Mouse (Mus musculus) right cerebral cortex, adult 18-20 months (tissue): Measurements from ENCODE around the gene Lamb1.

ENCODE experiments used
- DNase-seq: peaks from one replicate; pipeline ENCODE4 v3.0.0; 2022; ENCODE audit warnings: mixed read lengths

Lamb1 gene

DNA sequence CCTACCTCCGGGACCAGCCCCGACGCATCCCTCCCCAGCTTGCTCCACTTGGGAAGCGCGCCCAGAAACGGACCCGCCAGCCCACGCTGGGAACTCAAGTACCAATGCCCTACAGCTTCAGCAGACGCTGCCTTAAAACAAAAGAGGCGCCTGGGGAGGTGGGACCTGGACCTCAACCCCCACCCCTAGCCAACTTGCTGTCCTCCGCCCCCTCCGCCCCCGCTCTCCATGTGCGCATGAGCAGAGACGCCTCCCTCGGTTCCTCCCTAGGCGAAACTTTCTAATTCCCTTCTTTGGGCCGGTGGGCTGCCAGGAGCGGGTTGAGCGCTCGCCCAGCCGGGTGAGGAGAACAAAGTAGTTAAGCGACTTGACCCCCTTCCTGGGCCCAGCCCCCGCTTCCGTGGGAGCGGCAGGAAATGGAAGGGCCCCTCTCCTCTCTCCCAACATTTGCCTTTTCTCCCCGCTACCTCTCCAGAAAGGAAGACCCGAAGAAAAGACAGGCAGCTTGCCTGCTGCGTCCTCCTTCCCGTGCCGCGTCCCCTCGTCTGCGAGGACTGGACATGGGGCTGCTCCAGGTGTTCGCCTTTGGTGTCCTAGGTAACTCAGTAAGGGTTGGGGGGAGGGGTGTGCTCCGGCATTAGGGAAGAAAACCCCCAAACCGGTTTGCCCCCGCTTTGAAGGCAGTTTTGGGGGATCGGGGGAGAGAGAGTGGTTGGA is at the start of gene Lamb1:
Gene Lamb1 (plus strand): TSS at position 230 of the 717 bp plus-strand sequence.
- peak; percentile 33 for DNase-seq

DNA sequence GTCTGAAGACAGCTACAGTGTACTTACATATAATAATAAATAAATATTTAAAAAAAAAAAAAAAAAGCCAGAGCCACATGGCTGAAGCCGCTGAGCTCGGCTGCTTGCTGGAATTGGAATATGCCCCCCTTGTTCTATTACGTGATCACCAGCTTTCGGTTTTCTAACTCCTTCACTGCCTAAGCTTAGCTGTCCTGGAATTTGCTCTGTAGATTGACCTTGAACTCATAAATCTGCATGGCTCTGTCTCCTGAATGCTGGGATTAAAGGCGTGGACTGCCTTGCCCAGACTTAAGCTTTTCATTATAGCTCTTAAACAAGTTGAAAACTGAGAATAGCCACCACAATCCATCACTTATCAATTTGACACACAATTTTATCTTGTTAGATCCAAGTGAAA is 47.8 kb upstream of the Lamb1 start:
- DNase-seq: no peak

DNA sequence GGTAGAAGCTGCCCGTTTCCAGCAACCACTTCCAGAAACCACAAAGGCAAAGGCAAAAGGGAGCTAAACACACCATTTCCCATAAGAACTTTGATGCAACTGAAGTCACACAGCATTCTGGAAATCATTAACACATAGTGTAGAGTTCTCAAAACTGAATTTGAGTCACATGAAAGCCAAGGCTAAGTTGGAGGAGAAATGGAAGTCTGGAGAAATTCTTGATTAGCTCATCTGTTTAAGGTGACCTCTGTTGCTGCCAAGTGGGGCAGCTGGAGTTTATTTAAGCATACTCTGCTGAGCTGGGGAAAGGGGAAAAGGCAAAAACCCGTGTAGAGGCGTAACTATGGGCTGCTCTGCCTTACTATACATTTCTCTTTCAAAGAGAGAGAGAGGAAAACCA is 46.3 kb upstream of the Lamb1 start:
- no peak for DNase-seq

DNA sequence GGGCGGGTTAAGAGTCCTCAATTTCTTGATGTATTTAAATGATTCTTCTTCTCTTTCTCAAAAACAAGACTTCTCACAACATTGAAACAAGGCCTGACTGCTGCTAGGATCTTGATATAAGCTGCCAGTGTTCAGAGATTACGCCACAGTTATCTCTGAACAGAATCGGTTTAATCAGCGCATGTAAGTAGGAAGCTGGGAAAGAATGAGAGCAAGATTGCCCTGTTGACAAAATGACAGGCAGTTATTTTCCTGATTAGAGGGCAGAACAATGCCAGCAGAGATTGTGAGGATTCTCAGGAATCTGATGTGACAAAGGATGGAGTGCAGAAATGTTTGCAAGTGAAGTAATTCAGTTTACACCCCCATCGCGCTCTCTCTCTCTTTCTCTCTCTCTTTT is 43.5 kb upstream of the Lamb1 start:
- DNase-seq: no peak

DNA sequence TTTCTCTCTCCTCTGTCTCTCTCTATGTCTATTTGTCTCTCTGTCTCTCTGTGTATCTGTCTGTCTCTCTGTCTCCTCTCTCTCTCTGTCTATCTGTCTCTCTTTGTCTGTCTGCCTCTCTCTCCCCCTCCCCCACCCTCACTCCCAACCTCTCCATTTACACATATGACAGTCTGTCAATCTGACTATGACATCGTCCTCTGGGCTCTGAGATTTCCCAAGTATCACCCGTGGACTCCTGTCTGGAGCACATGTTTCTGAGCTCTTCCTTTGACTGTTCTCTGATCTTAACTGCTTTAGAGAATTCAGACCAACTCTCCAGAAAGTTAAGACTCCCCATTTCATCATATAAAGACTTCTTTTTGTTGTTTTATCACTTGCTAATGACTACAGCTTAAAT is 42.8 kb upstream of the Lamb1 start:
- DNase-seq: no peak

DNA sequence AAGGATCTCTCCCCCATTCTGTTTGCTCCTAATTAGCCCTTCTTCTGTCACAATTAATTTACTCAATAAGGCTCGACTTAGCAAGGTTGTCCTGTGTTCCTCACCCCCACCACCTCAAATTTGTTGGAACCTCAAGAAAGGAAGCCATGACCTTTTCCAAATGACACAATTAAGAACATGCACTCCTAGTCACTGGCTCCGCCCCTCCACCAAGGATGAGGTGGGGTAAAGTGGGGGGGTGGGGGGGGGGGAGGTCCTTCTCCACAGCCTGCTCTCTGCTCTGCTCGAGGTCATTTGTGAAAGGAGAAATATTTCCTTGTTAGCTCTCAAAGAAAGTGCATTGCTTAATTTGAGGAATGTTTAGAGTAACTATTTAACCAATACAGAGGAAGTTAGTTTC is 42.3 kb upstream of the Lamb1 start:
- no peak for DNase-seq

DNA sequence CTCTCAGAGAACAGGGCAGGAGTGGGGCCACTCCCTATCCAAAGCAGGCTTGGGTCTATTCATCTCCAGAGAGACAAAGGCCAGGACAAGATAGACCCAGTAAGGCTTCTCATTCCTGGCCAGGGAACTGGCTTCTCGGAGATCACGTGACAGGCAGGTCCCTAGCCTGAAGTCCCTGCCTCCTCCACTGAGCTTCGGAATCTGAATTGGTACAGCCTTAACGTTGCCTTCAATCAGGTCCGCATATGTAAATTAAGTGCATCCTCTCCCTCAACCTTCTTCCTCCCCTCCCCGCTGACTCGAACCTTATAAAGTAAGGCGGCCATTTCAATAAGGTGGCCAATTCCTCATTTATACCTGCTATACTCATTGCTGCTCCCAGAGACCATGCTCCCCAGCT is 39.6 kb upstream of the Lamb1 start:
- no peak for DNase-seq

DNA sequence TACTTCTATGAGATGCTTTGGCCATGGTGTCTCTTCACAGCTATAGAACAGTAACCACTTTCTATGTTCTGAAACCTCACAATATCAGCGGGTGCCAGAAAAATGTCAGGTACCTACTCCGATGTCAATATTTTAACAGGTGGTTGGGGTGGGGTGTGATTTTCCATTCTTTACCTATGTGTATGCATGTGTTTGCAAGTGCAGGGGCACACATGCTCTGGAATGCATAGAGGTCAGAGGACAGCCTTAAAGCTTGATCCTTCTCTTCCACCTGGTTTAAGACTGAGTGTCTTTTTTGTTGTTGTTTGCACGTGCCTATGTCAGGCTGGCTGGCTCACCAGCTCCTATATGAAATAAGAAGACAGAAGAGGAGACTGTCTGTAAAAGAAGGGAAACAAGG is 37.9 kb upstream of the Lamb1 start:
- DNase-seq: no peak

DNA sequence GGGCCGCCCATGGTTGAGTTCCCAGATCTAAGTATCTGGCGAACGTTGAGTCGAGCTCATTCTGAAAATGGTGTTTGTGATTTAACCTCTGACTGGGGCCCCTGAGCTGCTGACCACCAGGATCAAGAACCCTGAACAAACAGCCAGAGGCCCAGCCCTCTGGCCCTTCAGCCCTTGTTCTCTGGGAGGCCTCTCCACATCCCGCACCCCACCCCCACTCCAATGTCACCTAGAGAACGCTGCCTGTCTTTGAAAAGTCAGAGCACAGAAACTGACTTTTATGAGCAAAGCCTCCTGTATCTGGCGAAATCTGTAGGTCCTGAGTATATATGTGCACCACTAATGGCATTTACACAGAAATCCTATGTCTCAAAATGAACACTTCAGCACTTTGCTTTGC is 36.2 kb upstream of the Lamb1 start:
- no peak for DNase-seq

DNA sequence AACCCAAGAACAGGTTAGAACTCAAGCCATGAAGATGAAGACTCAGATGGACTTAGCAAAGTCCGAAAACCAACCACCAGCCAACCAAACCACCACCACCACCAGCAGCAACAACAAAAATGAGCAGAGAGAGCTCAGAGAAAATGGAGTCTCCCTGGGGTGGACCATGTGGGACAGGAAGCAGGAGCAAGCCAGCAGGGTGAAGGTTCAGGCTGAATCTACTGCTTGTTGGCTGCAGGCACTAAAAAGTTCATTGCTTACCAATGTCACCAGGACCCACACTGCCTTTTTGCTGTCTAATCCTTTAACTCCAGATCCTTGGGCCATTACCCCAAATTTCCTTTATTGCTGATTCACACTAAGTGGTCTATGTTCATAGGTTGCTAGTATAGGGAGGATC is 32.4 kb upstream of the Lamb1 start:
- DNase-seq: no peak

DNA sequence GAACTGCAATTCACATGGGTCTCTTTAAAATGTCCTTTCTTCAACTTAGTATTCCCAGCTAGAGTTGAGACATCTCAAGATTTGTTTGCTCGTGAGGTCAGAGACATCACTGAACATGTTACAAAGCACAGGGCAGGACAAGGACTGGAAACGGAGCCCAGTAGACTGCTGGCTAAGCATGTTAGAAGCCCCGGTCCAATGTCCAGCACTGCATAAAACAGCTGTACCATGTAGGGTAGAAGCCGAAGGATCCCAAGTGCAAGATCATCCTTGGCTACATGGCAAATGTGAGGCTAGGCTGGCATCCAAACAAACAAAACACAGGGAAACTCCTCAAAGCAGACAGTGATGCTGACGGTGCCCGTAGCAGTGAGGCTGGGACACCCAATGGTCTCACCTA is 30.0 kb upstream of the Lamb1 start:
- DNase-seq: no peak

DNA sequence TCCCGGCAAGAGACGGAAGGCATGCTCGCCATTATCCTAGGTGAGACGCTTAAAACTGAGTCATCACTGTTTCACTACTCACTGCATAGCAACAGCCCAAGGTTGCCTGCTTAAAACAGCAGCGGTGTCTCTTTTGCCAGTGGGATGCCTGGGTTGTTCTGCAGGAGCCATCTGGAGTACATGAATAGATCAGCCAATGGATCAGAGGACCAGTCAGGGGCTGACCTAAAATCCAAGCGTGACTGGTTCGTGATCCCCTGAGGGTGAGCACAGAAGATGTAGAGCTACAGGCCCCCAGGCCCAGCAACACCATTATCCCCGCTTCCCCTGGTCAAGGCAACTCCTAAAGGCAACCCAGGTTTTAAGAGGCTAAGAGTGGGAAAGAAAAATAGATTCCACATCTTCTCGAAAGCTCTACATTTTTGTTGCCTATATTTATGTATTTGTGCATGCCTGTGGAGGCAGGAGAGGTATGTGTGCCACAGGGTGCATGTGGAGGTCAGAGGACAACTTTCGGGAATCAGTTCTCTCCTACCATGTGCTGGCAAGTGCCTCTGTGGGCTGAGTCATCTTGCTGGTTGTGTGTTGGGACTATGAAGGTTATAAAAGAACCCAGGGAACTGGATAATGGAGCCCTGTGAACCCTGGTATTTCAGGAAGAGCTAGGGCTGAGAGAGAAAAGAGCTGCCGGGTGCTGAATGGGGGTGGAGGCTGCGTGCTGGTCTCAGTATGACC is 28.0 kb upstream of the Lamb1 start:
- DNase-seq: peak; percentile 31

DNA sequence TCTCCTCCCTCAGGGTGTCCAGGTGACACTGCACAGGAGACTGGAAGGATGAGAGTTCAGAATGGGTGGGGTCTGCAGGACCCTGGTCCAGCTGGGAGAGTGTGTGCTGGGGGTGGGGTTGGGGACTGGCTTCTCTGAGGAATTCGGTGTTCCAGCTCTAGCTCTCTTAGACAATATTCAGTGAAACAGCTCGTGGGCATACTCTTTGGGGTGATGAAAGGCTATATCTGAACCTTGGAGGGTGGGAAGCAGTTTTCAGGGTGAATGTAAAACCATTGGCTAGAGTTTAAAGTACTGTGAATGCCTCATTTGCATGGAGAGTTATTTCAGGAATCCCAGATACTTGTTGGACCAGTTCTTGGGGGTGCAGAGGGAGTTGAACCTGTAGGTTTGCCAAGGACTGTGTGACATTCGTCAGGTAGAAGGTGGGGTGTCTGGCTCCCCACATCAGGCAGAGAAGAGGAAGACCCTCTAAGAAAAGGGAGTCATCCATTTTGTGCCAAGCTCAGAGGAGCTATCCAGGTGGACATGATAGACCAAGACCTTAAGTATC is 25.9 kb upstream of the Lamb1 start:
- DNase-seq: no peak

DNA sequence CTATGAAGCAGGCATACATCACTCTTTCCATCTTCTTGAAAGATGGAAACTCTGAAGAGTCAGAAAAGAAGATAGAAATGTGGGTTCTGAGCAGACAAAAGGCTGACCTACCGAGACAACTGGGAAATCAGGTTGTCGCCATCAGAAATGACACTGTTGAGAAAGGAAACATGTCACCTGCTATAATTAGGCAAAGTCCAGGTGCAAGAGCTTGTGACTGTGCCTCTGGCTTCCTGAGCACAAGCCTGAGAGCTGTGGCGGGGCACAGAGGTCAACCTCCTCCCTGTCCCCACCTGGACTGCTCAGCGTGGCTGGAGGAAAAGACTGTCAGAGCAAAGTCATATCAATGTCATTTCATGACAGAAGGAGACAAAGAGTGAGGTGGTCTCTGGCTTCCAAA is 25.2 kb upstream of the Lamb1 start:
- DNase-seq: no peak

DNA sequence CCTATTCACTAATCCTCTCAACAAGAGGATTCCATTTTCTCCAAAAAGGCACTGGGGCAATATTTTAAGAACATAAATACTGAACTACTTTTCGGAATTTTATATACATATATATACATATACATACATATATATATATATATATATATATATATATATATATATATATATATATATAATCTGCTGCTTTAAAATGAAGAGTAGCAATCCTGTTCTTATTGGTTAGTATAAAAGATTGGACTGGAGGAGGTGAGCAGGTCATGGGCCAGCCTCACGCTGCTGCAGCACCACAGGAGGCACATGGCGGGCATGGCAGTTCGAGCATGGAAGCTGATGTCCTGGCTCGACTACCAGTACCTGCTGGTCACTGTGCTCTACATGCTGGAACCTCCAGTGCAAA is 24.6 kb upstream of the Lamb1 start, which contains the start of gene Gm6993:
Gene Gm6993 (plus strand): TSS at position 301 of the 400 bp plus-strand sequence.
- DNase-seq: no peak

DNA sequence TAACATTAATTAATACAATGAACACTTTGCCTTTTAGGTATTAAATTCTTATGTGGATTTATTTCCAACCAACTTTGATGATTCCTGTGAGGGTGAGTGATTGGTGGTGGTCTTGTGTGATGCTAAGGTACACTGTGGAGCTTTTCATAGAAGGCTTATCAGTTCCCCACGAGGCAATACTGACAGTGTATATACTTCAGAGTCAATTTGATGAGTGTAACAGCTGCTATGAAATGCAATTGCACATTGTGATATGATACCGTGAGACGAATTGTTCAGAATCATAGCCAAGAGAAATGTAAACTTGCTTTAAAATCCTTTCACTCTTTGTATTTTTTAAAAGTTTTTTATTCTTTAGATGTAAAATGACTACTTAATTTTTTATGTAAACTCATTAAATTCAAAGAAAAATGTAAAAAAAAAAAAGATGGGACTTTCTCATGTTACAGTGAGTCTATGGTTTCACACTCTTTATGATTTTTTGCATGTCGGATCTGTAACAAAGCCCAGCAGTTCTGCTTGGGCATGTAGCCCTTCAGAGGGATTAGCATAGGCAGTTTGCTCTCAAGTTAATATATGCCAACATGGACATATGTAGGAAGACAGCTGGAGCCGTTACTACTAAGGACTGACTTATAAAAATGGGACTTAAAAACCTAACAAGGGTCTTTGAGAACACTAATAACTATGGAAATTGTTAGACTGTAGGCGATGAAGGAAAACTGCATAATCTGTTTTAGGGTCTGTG is 23.3 kb upstream of the Lamb1 start:
- DNase-seq: no peak

DNA sequence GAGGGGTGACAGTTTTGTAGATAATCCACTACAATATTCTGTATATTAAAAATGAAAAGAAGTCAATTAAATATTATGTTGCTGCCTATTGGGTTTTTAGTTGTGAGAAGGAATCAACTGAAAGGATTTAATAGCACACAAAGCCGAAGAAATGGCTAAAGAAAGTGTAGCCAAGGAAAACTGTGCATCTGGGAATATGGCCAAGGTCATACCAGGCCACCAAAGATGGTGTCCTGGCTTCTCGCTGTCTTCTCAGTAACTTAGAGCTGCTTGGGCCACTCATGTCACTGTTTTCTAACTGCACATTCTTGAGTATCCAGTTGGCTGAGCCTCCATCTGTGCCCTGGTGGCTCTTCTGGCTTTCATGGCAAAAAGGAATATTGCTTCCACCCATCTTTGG is 21.0 kb upstream of the Lamb1 start:
- DNase-seq: no peak

DNA sequence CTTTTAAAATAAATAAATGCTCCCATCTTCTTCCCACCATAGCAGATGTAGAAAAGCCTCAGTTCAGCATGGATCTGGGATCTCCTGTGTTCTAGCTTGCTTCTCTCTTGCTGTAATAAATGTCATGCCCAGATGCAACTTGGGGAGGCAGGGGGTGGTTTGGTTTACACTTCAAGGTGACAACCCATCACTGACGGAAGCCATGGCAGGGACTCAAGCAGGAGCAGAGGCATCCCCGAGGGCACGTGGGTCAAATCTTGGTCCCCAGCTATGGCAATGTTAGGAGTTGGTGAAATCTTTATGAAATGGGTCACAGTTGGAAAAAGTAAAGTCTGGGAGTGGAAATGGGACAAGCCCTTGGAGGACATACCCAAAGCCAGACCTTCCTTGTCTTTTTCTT is 20.3 kb upstream of the Lamb1 start:
- no peak for DNase-seq

DNA sequence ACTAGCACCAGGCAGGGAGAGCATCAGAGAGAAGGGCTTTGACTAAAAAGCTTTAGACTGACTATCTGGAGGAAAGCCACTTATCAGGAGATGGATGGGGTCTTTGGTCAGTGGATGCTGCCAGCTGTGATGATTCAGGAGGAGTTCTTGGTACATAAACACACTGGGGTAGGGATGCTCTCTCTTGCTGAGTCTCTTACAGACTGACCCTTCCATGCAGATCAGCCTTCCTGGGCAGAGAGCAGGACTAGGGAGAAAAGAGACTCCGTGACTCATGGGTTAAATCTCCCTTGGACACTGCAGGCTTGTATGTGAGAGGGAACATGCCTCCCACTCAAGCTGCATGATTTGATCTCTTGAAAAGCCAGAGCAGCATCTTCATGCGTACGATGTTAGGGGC is 18.9 kb upstream of the Lamb1 start:
- no peak for DNase-seq

DNA sequence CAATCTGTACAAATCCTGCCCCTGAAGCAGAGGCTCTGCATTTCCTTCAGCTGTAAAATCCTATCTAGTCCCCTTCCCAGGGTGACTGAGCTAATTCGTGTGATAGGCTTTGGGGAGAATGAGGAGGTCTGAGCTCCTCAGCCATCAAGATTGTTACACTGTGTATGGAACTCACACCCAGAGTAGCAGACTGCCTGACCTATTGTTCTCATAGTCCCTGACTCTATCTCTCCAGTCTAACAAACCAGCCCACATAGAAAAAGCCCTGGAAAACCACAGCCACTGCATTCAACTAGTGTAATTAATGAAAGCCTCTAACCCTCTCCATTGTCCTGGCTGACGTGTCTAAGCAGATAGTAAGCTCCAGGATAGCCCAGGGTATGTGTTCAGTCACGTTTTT is 18.4 kb upstream of the Lamb1 start:
- DNase-seq: no peak

DNA sequence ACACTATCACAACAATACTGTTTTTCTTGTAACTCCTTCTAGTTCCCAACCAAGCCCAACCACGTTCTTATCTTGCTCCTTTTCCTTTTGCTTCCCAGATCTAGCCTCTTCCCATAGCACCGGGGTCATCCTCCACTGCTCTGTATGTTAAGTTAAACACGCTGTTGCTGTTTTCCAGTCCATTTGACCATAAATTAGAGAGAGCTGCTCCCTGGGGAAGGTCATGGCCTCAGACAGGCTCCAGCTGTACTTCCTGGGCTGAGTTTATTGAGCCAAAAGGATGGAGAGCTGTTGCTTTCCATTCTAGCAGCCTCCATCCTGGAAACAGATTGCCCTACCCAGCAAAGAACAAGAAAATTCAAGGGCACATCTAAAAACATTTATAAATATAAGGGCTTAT is 16.9 kb upstream of the Lamb1 start:
- no peak for DNase-seq

DNA sequence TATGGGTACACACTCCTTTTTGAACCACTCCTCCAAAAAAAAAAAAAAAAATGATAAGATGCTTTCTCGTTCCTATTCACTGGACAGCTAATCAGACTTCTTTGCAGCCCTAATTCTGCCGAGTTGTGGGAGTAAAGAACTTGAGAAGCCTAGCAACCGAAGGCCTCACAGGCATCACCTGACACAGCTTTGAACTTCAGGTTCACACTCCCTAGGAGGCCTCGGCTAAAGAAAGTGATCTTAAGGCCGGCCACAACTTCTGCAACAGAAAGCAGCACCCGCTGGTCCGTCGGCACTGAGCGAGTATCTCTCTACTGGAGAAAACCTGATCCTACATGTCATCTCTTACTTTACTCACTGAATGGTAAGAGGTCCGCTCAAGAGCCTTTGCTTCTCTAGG is 16.4 kb upstream of the Lamb1 start:
- no peak for DNase-seq

DNA sequence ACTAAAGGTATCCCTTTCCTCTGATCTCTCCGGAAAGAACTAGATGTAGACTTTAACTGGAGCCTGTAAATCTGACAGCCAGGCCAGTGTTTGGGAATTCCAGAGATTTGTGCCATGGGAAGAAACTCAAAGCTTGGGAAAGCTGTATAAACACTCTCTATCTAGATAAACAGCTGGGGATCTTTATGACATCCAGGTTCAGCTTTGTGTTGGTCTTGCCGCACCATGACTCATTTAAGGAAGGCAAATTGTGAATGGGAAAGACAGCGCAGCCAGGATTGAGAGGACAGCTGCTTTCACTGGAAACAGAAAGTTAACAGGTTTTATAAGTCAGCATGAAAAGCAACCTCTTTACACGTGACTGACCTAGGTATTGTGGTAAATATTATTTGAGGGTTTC is 12.8 kb upstream of the Lamb1 start:
- DNase-seq: no peak

DNA sequence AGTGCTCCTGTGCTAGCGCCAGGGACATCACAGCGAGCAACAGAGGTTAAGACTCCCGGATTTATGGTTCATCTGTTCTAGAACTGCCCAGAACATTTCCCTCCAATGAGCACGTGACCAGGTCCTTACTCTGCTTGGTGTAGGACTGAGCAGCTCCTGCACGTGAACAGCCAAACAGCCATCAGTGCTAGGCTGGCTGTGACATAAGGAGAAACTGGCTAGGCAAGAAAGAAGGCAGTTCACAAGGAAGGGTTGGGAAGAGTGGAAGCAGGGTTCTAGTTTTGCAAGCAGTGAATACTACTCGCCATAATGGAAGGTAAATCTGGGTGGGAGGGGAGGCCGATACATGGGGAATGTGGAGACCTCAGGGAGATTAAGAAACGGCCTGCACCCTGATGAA is 10.1 kb upstream of the Lamb1 start:
- no peak for DNase-seq
